Mouse (Mus musculus): ENCODE measurements around the gene Hpse. TPM values are rescaled to one million over a fixed set of nuclear protein-coding genes. Genes with fewer than 3 reads are reported as not detected.

Hpse gene
- total and polyA plus RNA-seq, 2 experiments: 1.7 to 4.1 TPM

GRCm38 (mm10) chr5:100728757-100729156 is 9.2 kb upstream of the Hpse start:
- H3K4me1 ChIP-seq (ENCODE audit: control insufficient read depth, insufficient read depth, low read length): no peaks in the 10 kb centered on the region
- H3K36me3 ChIP-seq (ENCODE audit: control insufficient read depth, insufficient read depth, low read length): no peaks in the 10 kb centered on the region
- no peak for DNase-seq (ENCODE audit: extremely low read depth, low read depth, low spot score)
- TF ChIP-seq CTCF (IDR thresholded peaks at IDR 0.05; ENCODE audit: low read depth, low read length) (no peak), POLR2A (IDR thresholded peaks at IDR 0.05; ENCODE audit: extremely low read depth, insufficient read depth, low read length) (no peak)
- 75% methylated on average over 13 of the region's 13 CpGs for WGBS
- no peak overlapping the region for H3K4me3 ChIP-seq (ENCODE audit: insufficient read depth, low read depth, low read length)
- no peak overlapping the region for H3K27ac ChIP-seq (replicated peaks; ENCODE audit: insufficient read depth, low read depth, low read length)
- no peaks in the 10 kb centered on the region for H3K79me2 ChIP-seq (ENCODE audit: control insufficient read depth, insufficient read depth, low read length)
- H3K9ac ChIP-seq (ENCODE audit: low read depth, low read length): no peak overlapping the region
- H3K27me3 ChIP-seq (ENCODE audit: control insufficient read depth, insufficient read depth, low read length): no peaks in the 10 kb centered on the region

GRCm38 (mm10) chr5:100726001-100726400 is 6.5 kb upstream of the Hpse start:
- Histone ChIP-seq H3K27ac (replicated peaks; ENCODE audit: insufficient read depth, low read depth, low read length) (no peak overlapping the region), H3K4me1 (ENCODE audit: control insufficient read depth, insufficient read depth, low read length) (no peaks in the 10 kb centered on the region), H3K4me3 (ENCODE audit: insufficient read depth, low read depth, low read length) (no peak overlapping the region), H3K36me3 (ENCODE audit: control insufficient read depth, insufficient read depth, low read length) (no peaks in the 10 kb centered on the region), H3K27me3 (ENCODE audit: control insufficient read depth, insufficient read depth, low read length) (no peaks in the 10 kb centered on the region), H3K79me2 (ENCODE audit: control insufficient read depth, insufficient read depth, low read length) (no peaks in the 10 kb centered on the region), H3K9ac (ENCODE audit: low read depth, low read length) (no peak overlapping the region)
- 80% methylated on average over 4 of the region's 4 CpGs for WGBS
- TF ChIP-seq CTCF (IDR thresholded peaks at IDR 0.05; ENCODE audit: low read depth, low read length) (no peak), POLR2A (IDR thresholded peaks at IDR 0.05; ENCODE audit: extremely low read depth, insufficient read depth, low read length) (no peak)
- no peak for DNase-seq (ENCODE audit: extremely low read depth, low read depth, low spot score)

GRCm38 (mm10) chr5:100716762-100717161 is 2.8 kb downstream of the Hpse start:
- Histone ChIP-seq H3K79me2 (ENCODE audit: control insufficient read depth, insufficient read depth, low read length) (no peaks in the 10 kb centered on the region), H3K27ac (replicated peaks; ENCODE audit: insufficient read depth, low read depth, low read length) (no peak overlapping the region), H3K36me3 (ENCODE audit: control insufficient read depth, insufficient read depth, low read length) (no peaks in the 10 kb centered on the region), H3K9ac (ENCODE audit: low read depth, low read length) (no peak overlapping the region), H3K4me1 (ENCODE audit: control insufficient read depth, insufficient read depth, low read length) (no peaks in the 10 kb centered on the region), H3K27me3 (ENCODE audit: control insufficient read depth, insufficient read depth, low read length) (no peaks in the 10 kb centered on the region), H3K4me3 (ENCODE audit: insufficient read depth, low read depth, low read length) (no peak overlapping the region)
- no peak for DNase-seq (ENCODE audit: extremely low read depth, low read depth, low spot score)
- no peak for TF ChIP-seq POLR2A (IDR thresholded peaks at IDR 0.05; ENCODE audit: extremely low read depth, insufficient read depth, low read length)
- TF ChIP-seq CTCF (IDR thresholded peaks at IDR 0.05; ENCODE audit: low read depth, low read length): no peak
- WGBS: 92% methylated on average over 15 of the region's 15 CpGs

GRCm38 (mm10) chr5:100711219-100711618 is 8.3 kb downstream of the Hpse start:
- H3K9ac ChIP-seq (ENCODE audit: low read depth, low read length): no peak overlapping the region
- TF ChIP-seq POLR2A (IDR thresholded peaks at IDR 0.05; ENCODE audit: extremely low read depth, insufficient read depth, low read length): no peak
- TF ChIP-seq CTCF (IDR thresholded peaks at IDR 0.05; ENCODE audit: low read depth, low read length): no peak
- peak overlapping the region; percentile 67 for H3K27ac ChIP-seq (replicated peaks; ENCODE audit: insufficient read depth, low read depth, low read length)
- WGBS: 69% methylated on average over 6 of the region's 6 CpGs
- no peaks in the 10 kb centered on the region for H3K36me3 ChIP-seq (ENCODE audit: control insufficient read depth, insufficient read depth, low read length)
- H3K79me2 ChIP-seq (ENCODE audit: control insufficient read depth, insufficient read depth, low read length): no peaks in the 10 kb centered on the region
- H3K4me3 ChIP-seq (ENCODE audit: insufficient read depth, low read depth, low read length): no peak overlapping the region
- DNase-seq (ENCODE audit: extremely low read depth, low read depth, low spot score): peak; percentile 13
- H3K4me1 ChIP-seq (ENCODE audit: control insufficient read depth, insufficient read depth, low read length): no peaks in the 10 kb centered on the region
- no peaks in the 10 kb centered on the region for H3K27me3 ChIP-seq (ENCODE audit: control insufficient read depth, insufficient read depth, low read length)

GRCm38 (mm10) chr5:100710012-100710411 is 9.5 kb downstream of the Hpse start:
- Histone ChIP-seq H3K27ac (replicated peaks; ENCODE audit: insufficient read depth, low read depth, low read length) (peak overlapping the region; percentile 48; the same call in 1 of the 2 replicates), H3K4me3 (ENCODE audit: insufficient read depth, low read depth, low read length) (no peak overlapping the region), H3K27me3 (ENCODE audit: control insufficient read depth, insufficient read depth, low read length) (no peaks in the 10 kb centered on the region), H3K4me1 (ENCODE audit: control insufficient read depth, insufficient read depth, low read length) (no peaks in the 10 kb centered on the region; the same call in 1 of the 2 replicates), H3K9ac (ENCODE audit: low read depth, low read length) (no peak overlapping the region), H3K36me3 (ENCODE audit: control insufficient read depth, insufficient read depth, low read length) (no peaks in the 10 kb centered on the region), H3K79me2 (ENCODE audit: control insufficient read depth, insufficient read depth, low read length) (no peaks in the 10 kb centered on the region)
- peak; percentile 9 for DNase-seq (ENCODE audit: extremely low read depth, low read depth, low spot score)
- TF ChIP-seq POLR2A (IDR thresholded peaks at IDR 0.05; ENCODE audit: extremely low read depth, insufficient read depth, low read length) (no peak), CTCF (IDR thresholded peaks at IDR 0.05; ENCODE audit: low read depth, low read length) (no peak)
- 67% methylated on average over 2 of the region's 2 CpGs for WGBS

GRCm38 (mm10) chr5:100709035-100709434 is 10.5 kb downstream of the Hpse start:
- WGBS: 90% methylated on average over 6 of the region's 6 CpGs
- Histone ChIP-seq H3K4me1 (ENCODE audit: control insufficient read depth, insufficient read depth, low read length) (no peaks in the 10 kb centered on the region; the same call in 1 of the 2 replicates), H3K27me3 (ENCODE audit: control insufficient read depth, insufficient read depth, low read length) (no peaks in the 10 kb centered on the region), H3K36me3 (ENCODE audit: control insufficient read depth, insufficient read depth, low read length) (no peaks in the 10 kb centered on the region), H3K4me3 (ENCODE audit: insufficient read depth, low read depth, low read length) (no peak overlapping the region), H3K9ac (ENCODE audit: low read depth, low read length) (no peak overlapping the region), H3K27ac (replicated peaks; ENCODE audit: insufficient read depth, low read depth, low read length) (no peak overlapping the region), H3K79me2 (ENCODE audit: control insufficient read depth, insufficient read depth, low read length) (no peaks in the 10 kb centered on the region)
- DNase-seq (ENCODE audit: extremely low read depth, low read depth, low spot score): no peak
- TF ChIP-seq POLR2A (IDR thresholded peaks at IDR 0.05; ENCODE audit: extremely low read depth, insufficient read depth, low read length): no peak
- no peak for TF ChIP-seq CTCF (IDR thresholded peaks at IDR 0.05; ENCODE audit: low read depth, low read length)

All from liver, adult 2 months (tissue).